Mouse (Mus musculus): Measurements from ENCODE around the gene Ubash3a.

DNA sequence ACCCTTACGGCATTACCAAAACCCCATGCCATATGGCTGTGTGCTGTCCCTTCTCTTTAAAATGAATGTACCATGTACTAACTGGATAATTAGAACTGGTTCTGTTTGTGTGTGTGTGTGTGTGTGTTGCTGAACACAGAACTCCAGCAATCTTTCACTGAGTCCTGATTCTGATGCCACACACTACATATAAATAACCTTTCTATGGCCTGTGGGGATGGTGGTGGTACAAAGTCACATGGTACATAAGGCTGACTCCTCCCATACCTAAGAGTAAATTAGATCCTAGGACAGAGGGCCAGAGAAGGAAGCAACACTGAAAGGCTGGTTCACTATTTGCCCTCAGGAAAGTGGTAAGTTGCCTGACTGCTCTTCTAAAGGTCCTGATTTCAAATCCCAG lies 78.8 kb downstream of the Ubash3a start, which contains the start of gene Slc37a1:
- TF ChIP-seq GATA1 (IDR thresholded peaks at IDR 0.05; ENCODE audit: low read depth, low read length) (no peak), CTCF (IDR thresholded peaks at IDR 0.05 in 2 of 3, conservative IDR thresholded peaks at IDR 0.05 in 1 of 3; ENCODE audit: control insufficient read depth in 1 of 3, insufficient read depth in 1 of 3, low read depth in 2 of 3, low read length in 3 of 3, poor library complexity in 1 of 3, severe bottlenecking in 1 of 3) (no peak), POLR2A (IDR thresholded peaks at IDR 0.05; ENCODE audit: control insufficient read depth in 1 of 2, insufficient read depth in 1 of 2, low read depth in 1 of 2, low read length in 2 of 2, poor library complexity in 1 of 2) (no peak), EP300 (IDR thresholded peaks at IDR 0.05; ENCODE audit: low read depth in 1 of 2, low read length in 2 of 2) (no peak), NELFE (IDR thresholded peaks at IDR 0.05; ENCODE audit: low read depth, low read length) (no peak), MAZ (IDR thresholded peaks at IDR 0.05; ENCODE audit: low read depth, low read length) (no peak)
